Mouse (Mus musculus) forebrain, embryonic 15.5 days (tissue): ENCODE measurements at regions not wholly inside any gene's neighbourhood (a gene's known extent, or its start where the extent isn't known, plus 50 kb on each side); places are given as distances from the start of the nearest gene placed in this dataset.

Experiments used
- ATAC-seq: fragments of 200-750 bp; cut with Nextera tagmentation; replicated peaks from 2 replicates; pipeline ENCODE4 v1.8.0; 2017; ENCODE audit warnings: mild to moderate bottlenecking, moderate TSS enrichment, moderate library complexity
- H3K27ac ChIP-seq: fragments of 300-500 bp; sonication (generic); replicated peaks from 2 replicates; pipeline ENCODE4 v1.5.1; 2015; ENCODE audit warnings: mild to moderate bottlenecking, inconsistent platforms
- H3K27me3 ChIP-seq: fragments of 300-500 bp; sonication (generic); 2 replicates; pipeline ENCODE4 v1.6.1; 2015; ENCODE audit warnings: inconsistent platforms
- H3K36me3 ChIP-seq: fragments of 300-500 bp; sonication (generic); 2 replicates; pipeline ENCODE4 v1.6.1; 2015; ENCODE audit warnings: mild to moderate bottlenecking, inconsistent platforms
- H3K4me1 ChIP-seq: fragments of 300-500 bp; sonication (generic); 2 replicates; pipeline ENCODE4 v1.6.1; 2015; ENCODE audit warnings: inconsistent platforms
- H3K4me2 ChIP-seq: fragments of 300-500 bp; sonication (generic); replicated peaks from 2 replicates; pipeline ENCODE4 v1.6.1; 2015; ENCODE audit warnings: mild to moderate bottlenecking, inconsistent platforms
- H3K4me3 ChIP-seq: fragments of 300-500 bp; sonication (generic); 2 replicates; pipeline ENCODE4 v1.5.1; 2015; ENCODE audit warnings: mild to moderate bottlenecking, inconsistent platforms
- H3K9ac ChIP-seq: fragments of 300-500 bp; sonication (generic); replicated peaks from 2 replicates; pipeline ENCODE4 v1.6.1; 2015; ENCODE audit warnings: mild to moderate bottlenecking, inconsistent platforms
- H3K9me3 ChIP-seq: fragments of 300-500 bp; sonication (generic); 2 replicates; pipeline ENCODE4 v1.6.1; 2016; ENCODE audit warnings: inconsistent platforms
- WGBS: fragments of 180-500 bp; shearing (Covaris S2); methylation state at CpG from one replicate; pipeline ENCODE4 v1.1.7; 2015; ENCODE audit warnings: mixed read lengths; 5-methylcytosine and 5-hydroxymethylcytosine counted together

DNA sequence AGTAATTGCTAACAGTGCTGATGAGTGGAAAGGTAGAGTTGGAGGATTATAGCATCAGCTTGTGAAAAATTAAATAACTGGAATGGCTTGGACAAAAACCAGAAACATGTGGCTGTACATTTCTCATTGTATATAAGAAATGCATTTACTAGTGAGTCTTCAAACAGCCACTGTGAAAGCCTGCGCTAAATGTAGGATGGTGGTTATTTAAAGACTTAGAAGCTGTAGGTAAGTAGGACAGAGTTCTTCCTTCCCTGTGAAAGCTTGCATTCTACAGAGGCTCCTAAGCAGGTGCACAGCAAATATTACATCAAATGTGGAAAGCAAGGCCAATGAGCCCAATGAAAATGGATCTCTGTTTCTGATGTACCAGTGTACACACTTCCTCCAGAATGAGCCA is 2999.5 kb upstream of the Gm6569 start:
- H3K27ac ChIP-seq = no peak overlapping the region
- no peak overlapping the region for H3K9ac ChIP-seq
- H3K4me2 ChIP-seq = no peak overlapping the region
- no peaks in the 10 kb centered on the region for H3K9me3 ChIP-seq
- H3K4me3 ChIP-seq = no peak overlapping the region
- 83% methylated on average over 1 of the region's 1 CpGs for WGBS
- no peaks in the 10 kb centered on the region for H3K27me3 ChIP-seq
- no peaks in the 10 kb centered on the region for H3K36me3 ChIP-seq
- no peaks in the 10 kb centered on the region for H3K4me1 ChIP-seq
- ATAC-seq = no peak

DNA sequence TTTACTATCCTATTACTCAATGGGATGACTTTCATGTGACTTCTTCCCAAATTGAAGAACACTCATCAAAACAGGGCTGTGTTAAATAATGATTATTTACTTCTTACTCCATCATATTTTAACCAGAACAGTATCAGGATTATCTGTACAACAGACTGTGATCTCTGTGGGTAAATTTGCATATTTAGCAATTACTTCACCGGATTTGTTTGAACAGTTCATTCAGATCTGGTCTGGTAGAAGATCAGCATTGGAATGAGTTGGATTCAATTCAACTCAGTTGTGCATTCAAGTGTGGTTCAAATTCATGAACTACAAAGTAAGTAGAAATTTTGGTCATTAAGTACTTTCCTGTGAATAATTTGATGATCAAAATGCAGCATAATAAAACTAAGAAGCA is 2991.8 kb upstream of the Gm6569 start:
- H3K4me1 ChIP-seq = no peaks in the 10 kb centered on the region
- H3K27ac ChIP-seq = no peak overlapping the region
- H3K9ac ChIP-seq = no peak overlapping the region
- no peaks in the 10 kb centered on the region for H3K27me3 ChIP-seq
- 29% methylated on average over 1 of the region's 1 CpGs for WGBS
- 0 out of 2 replicates have a peak, but pooled peaks have one; percentile 53 for ATAC-seq
- H3K36me3 ChIP-seq = no peaks in the 10 kb centered on the region
- no peak overlapping the region for H3K4me3 ChIP-seq
- H3K4me2 ChIP-seq = no peak overlapping the region
- H3K9me3 ChIP-seq = no peaks in the 10 kb centered on the region

DNA sequence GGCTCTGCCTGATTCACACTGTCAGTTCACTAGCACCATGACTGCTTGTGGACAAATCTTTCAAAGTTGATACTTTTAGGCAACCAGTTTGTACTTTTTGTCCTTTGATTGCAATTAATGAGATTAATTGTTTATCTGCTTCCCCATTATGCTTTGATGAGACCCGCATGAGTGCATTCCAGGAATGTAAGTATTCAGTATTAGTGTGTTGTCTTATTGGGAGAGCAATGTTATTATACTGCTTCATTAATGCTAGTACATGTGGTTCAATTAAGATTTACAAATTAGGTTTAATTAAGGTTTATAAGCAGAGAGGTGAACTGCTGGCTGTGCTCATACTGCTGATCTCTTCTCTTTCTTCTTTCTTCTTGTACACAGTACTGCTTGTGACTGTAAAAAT is 2984.7 kb upstream of the Gm6569 start:
- H3K27ac ChIP-seq = no peak overlapping the region
- H3K9me3 ChIP-seq = no peaks in the 10 kb centered on the region
- no peaks in the 10 kb centered on the region for H3K27me3 ChIP-seq
- 32% methylated on average over 1 of the region's 1 CpGs for WGBS
- no peaks in the 10 kb centered on the region for H3K36me3 ChIP-seq
- H3K4me3 ChIP-seq = no peak overlapping the region
- H3K4me1 ChIP-seq = no peaks in the 10 kb centered on the region
- no peak for ATAC-seq
- no peak overlapping the region for H3K9ac ChIP-seq
- no peak overlapping the region for H3K4me2 ChIP-seq

DNA sequence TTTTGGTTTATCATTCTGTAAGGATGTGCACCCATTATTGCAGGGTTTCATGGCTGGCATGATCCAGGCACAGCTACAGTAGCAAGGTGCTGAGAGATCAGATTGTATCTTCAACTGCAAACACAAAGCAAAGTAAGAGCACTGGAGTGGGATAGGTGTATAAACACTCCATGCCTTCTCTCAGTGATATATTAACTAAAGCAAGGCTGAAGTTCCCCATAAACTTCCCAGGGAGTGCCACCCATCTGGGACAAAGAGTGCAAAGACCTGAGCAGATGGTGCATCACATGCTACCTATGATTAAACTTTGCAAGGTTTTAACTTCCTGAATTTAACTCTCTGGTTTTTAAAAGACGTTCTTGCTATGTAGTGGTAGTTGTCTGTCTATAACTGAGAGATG is 2983.9 kb upstream of the Gm6569 start:
- H3K9ac ChIP-seq = no peak overlapping the region
- H3K27ac ChIP-seq = no peak overlapping the region
- H3K4me1 ChIP-seq = no peaks in the 10 kb centered on the region
- H3K27me3 ChIP-seq = no peaks in the 10 kb centered on the region
- no peaks in the 10 kb centered on the region for H3K9me3 ChIP-seq
- H3K4me3 ChIP-seq = no peak overlapping the region
- no peak for ATAC-seq
- 95% methylated on average over 1 of the region's 1 CpGs for WGBS
- H3K36me3 ChIP-seq = no peaks in the 10 kb centered on the region
- H3K4me2 ChIP-seq = no peak overlapping the region
